Mouse (Mus musculus) left cerebral cortex, adult 2 months (tissue): ENCODE measurements around the gene F12. TPM values are rescaled to one million over a fixed set of nuclear protein-coding genes. Genes with fewer than 3 reads are reported as not detected.
A peak's percentile ranks its signal among the peaks of the same experiment; 100 is the strongest.

Experiments used
- DNase-seq, 2 experiments: peaks; one replicate each; pipeline ENCODE4 v3.0.0; 2021 to 2022; ENCODE audit warnings: low spot score in 2 of 2, mixed read lengths in 1 of 2; ENCODE audit errors: extremely low spot score in 1 of 2
- H3K27ac ChIP-seq: fragments of 200-600 bp; 2 replicates; pipeline ENCODE4 v1.8.1; 2022
- H3K4me3 ChIP-seq: fragments of 200-600 bp; 2 replicates; pipeline ENCODE4 v1.8.1; 2022
- CTCF ChIP-seq: fragments of 200-600 bp; IDR thresholded peaks from 2 replicates; pipeline ENCODE4 v1.8.1; 2022; ENCODE audit warnings: antibody characterized with exemption, mild to moderate bottlenecking, moderate library complexity
- intact Hi-C: fragments of 180-260 bp; cut with DNase I; formaldehyde crosslinking; loops from one replicate; pipeline ENCODE4 v1.15.1; 2025
- total RNA-seq, 2 experiments: library from RNA; stranded (reverse); gene quantifications; 2 replicates each; pipeline ENCODE4 v1.2.3; 2021

Gene F12
- total RNA-seq, 2 experiments from 2014 or later: 0.95 to 1.3 TPM

GRCm38 (mm10) chr13:55405783-55406390 is 20.7 kb downstream of the F12 start:
- no peak for DNase-seq
- H3K4me3 ChIP-seq: no peak overlapping the region
- H3K27ac ChIP-seq: peak overlapping the region; percentile 87
- TF ChIP-seq CTCF: no peak
- intact Hi-C loops: loop anchor here (1.0 kb wide), 3 partner anchors 65 to 111 kb away; partner anchors contain the start of gene Pdlim7

GRCm38 (mm10) chr13:55404853-55405782 is 21.5 kb downstream of the F12 start:
- peak; percentile 99 for TF ChIP-seq CTCF
- intact Hi-C loops: loop anchor here (1.0 to 5.0 kb wide), 5 partner anchors 23 to 112 kb away; partner anchors contain the start of genes Mxd3 and Pdlim7
- peak; percentile 78 to 85 for DNase-seq

DNA sequence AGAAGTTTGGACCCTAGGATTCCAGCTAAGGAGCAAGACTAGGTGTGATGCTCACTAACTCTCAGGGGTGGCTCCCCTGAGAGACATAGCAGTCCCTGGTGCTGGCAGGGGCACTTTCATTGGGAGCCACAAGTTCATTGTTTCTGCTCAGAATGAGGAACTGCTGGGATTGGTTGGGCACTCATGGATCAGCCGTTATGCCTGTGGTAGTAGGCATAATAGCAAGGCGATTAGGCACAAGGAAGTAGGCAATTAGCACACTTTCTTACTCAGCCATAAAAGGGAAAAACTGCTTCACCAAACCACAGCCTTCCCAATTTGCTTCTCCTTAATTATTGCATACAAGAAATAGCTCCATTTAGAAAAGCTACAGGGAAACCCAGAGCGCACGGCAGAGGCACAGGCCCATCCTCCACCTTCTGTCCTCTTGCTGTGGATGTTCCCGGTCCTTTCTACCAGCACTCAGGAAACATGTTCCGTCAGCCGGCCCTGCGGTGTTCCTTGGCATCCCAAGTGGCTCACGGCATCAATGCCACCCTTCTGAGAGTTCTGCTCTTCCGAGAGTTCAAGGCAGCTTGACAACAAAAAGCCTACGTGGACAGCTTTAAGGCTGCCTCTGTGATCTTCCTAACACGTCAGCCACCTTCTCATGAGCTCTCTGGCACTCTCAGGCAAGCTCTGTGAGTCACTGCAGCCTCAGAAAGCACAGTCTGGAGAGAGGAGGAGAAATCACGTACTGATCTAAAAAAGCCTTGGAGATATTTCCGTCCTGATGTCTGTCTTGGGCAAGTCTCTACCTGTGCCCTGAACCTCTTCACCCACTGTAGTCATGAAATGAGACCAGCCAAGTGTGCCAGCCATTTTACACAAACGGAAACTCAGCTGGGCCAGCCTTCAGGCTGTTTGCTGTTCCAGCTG is 22.4 kb downstream of the F12 start:
- TF ChIP-seq CTCF: no peak

More at GRCm38 (mm10) chr13:55404853-55405782, 21.5 kb downstream of the F12 start:
- Histone ChIP-seq H3K4me3 (no peak overlapping the region), H3K27ac (peak overlapping the region; percentile 87)

GRCm38 (mm10) chr13:55403266-55403665 is 23.3 kb downstream of the F12 start:
- TF ChIP-seq CTCF: no peak
- DNase-seq: no peak
- no peak overlapping the region for H3K27ac ChIP-seq
- H3K4me3 ChIP-seq: no peak overlapping the region
- intact Hi-C loops: loop anchor here (5.0 kb wide), 1 partner anchor 76 kb away; the partner anchor contains the start of gene Mxd3

More for the DNA sequence above, 22.4 kb downstream of the F12 start:
- DNase-seq: peak; percentile 42 to 47
- intact Hi-C loops: loop anchor here (1.0 to 5.0 kb wide), 2 partner anchors 22 to 77 kb away; partner anchors contain the start of gene Mxd3
- Histone ChIP-seq H3K27ac (peak overlapping the region; percentile 87), H3K4me3 (no peak overlapping the region)

DNA sequence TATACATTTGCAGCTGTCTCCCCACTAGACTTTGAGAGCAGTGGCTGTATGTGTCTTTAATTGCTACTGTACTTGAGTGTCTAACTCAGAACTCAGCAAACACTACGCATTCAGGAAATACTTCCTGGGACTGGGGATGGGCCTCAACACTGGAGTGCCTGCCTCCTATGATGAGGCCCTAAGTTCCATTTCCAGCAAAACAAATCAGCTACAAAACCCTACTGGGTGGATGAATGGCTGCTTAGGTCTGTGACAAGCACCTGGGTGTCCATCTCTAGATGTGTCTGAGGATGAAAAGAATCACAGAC is 26.6 kb downstream of the F12 start:
- intact Hi-C loops: loop anchor here (5.0 kb wide), 1 partner anchor 73 kb away; the partner anchor contains the start of gene Mxd3
- no peak for DNase-seq
- TF ChIP-seq CTCF: no peak
- no peak overlapping the region for H3K4me3 ChIP-seq
- H3K27ac ChIP-seq: no peak overlapping the region

DNA sequence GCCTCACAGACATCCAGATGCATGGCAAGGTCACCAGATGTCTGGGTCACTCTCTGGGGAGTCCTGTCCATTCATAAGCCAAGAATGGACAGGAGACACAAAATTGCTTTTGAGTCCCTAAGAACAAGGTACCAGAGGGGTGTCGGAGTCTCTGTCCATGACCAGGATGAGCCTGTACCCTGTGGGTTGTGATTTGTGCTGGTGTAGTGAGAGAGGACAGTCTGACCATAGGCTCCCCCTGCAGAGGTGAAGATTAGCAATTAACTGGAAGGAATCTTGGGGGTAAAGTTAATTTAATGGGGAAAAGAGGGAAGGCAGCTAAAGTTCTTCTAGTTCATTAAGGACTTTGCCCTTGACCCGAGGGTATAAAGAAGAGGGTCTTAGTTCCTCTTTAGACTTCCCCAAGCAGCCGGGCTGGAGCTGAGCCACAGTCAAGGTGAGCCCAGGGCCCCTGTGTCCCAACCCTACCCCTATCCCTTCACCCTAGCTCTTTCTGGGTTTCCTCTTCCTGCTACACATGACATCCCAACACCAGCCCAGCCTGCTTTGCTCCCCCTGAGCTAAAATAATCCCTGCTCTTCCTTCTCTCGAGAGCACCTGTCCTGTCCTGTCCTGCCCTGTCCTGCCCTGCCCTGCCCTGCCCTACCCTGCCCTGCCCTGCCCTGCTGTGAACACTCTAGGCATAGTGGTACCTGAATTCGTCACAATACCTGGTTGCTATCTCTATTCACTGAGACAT is 27.1 kb downstream of the F12 start:
- Histone ChIP-seq H3K4me3 (no peak overlapping the region), H3K27ac (no peak overlapping the region)
- DNase-seq: no peak
- intact Hi-C loops: loop anchor here (5.0 kb wide), 1 partner anchor 72 kb away; the partner anchor contains the start of gene Mxd3
- TF ChIP-seq CTCF: no peak

DNA sequence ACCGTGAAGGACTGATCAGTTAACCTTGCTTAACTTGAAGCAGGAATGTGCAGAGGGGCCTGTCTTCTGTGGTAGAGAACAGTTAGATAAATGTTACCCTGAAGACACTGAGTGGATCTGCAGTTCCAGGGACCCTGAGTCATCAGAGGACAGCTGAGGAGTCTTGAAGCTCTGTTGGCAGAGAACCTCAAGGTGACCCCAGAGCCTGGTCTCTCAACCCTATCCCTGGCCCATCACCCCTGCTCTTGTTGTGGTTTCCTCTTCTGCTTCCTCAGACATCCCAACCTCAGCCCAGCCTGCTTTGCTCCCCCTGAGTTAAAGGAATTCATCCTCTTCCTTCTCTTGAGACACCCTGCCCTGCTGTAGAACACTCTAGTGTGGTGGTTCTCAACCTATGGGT is 28.5 kb downstream of the F12 start, which contains the start of gene Slc34a1:
Gene Slc34a1 (plus strand): TSS at position 100 of the 400 bp plus-strand sequence.
- H3K27ac ChIP-seq: no peak within 1 kb of the TSS
- H3K4me3 ChIP-seq: no peak within 1 kb of the TSS
- no peak for TF ChIP-seq CTCF
- no peak for DNase-seq
- intact Hi-C loops: no loop called here

GRCm38 (mm10) chr13:55392933-55393332 is 33.7 kb downstream of the F12 start:
- no peak overlapping the region for H3K27ac ChIP-seq
- no peak overlapping the region for H3K4me3 ChIP-seq
- TF ChIP-seq CTCF: peak; percentile 44
- no peak for DNase-seq
- intact Hi-C loops: no loop called here

DNA sequence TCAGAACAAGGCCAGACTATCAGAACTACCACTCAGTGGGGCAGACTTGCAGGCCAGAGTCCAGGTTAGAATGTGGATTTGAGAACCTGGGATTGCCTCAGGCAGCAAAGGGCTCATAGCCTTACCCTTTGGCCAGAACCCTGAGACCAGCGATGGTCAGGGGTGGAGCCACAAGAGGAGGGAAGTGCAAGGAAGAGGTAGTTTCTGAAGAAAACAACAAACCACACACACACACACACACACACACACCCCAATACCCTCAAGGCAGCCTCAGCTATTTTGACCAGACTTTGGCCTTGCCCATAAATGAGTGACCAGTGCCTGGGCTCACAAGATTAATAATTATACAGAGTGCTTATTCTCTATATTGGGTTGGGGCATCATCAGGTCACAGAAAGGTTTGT is 35.0 kb downstream of the F12 start:
- Histone ChIP-seq H3K27ac (no peak overlapping the region), H3K4me3 (no peak overlapping the region)
- intact Hi-C loops: no loop called here
- TF ChIP-seq CTCF: no peak
- DNase-seq: no peak

GRCm38 (mm10) chr13:55390644-55391043 is 35.9 kb downstream of the F12 start:
- H3K4me3 ChIP-seq: no peak overlapping the region
- intact Hi-C loops: no loop called here
- TF ChIP-seq CTCF: no peak

More at GRCm38 (mm10) chr13:55390644-55391043, 35.9 kb downstream of the F12 start:
- no peak for DNase-seq
- no peak overlapping the region for H3K27ac ChIP-seq
